Mouse (Mus musculus): Measurements from ENCODE around the gene Etfdh. TPM values are rescaled to one million over a fixed set of nuclear protein-coding genes. Genes with fewer than 3 reads are reported as not detected.

The Etfdh gene
- 54.2 and 56.5 TPM in 2 replicates for polyA plus RNA-seq (2014; fragmentation: Nextera tagmentation; extraction: Ambion mirVana)

- DNase-seq (ENCODE audit: low spot score): peak; percentile 62
- peaks cover 5% of the 10 kb centered on the region for H3K36me3 ChIP-seq (replicated peaks; ENCODE audit: control insufficient read depth, insufficient read depth, low read depth, low read length)
- peak; percentile 26 for ATAC-seq (replicated peaks; ENCODE audit: insufficient number of reproducible peaks, low FRiP score, low TSS enrichment, low read depth)
- no peaks in the 10 kb centered on the region for H3K9me3 ChIP-seq (replicated peaks; ENCODE audit: control insufficient read depth, low read length)
- peak within 1 kb of the TSS; percentile 70 for H3K4me3 ChIP-seq (ENCODE audit: low read depth, low read length)
- no peaks in the 10 kb centered on the region for H3K4me1 ChIP-seq (ENCODE audit: control insufficient read depth, insufficient read depth, low read length)
- no peaks in the 10 kb centered on the region for H3K27me3 ChIP-seq (ENCODE audit: control insufficient read depth, insufficient read depth, low read length)
- peak within 1 kb of the TSS; percentile 83 for H3K4me2 ChIP-seq (ENCODE audit: low read depth, low read length)
- WGBS: 1% methylated on average over 11 of the region's 11 CpGs
- H3K9ac ChIP-seq (replicated peaks; ENCODE audit: low read length): peak within 1 kb of the TSS; percentile 80
- H3K27ac ChIP-seq (replicated peaks; ENCODE audit: low read depth, low read length): 0 out of 2 replicates have a peak within 1 kb of the TSS, but pooled peaks have one; percentile 28
Measured at GRCm38 (mm10) chr3:79629416-79629730, at the start of gene Etfdh. TSS of gene Etfdh (minus strand) at chr3:79629500.

GRCm38 (mm10) chr3:79676411-79676810 is 47.1 kb upstream of the Etfdh start:
- 89% methylated on average over 3 of the region's 3 CpGs for WGBS
- H3K9ac ChIP-seq (replicated peaks; ENCODE audit: low read length): no peak overlapping the region
- no peak for DNase-seq (ENCODE audit: low spot score)
- H3K4me1 ChIP-seq (ENCODE audit: control insufficient read depth, insufficient read depth, low read length): no peaks in the 10 kb centered on the region
- no peak overlapping the region for H3K4me2 ChIP-seq (ENCODE audit: low read depth, low read length)
- no peaks in the 10 kb centered on the region for H3K27me3 ChIP-seq (ENCODE audit: control insufficient read depth, insufficient read depth, low read length)
- H3K27ac ChIP-seq (replicated peaks; ENCODE audit: low read depth, low read length): no peak overlapping the region
- H3K36me3 ChIP-seq (replicated peaks; ENCODE audit: control insufficient read depth, insufficient read depth, low read depth, low read length): no peaks in the 10 kb centered on the region
- H3K9me3 ChIP-seq (replicated peaks; ENCODE audit: control insufficient read depth, low read length): no peaks in the 10 kb centered on the region
- H3K4me3 ChIP-seq (ENCODE audit: low read depth, low read length): no peak overlapping the region
- ATAC-seq (replicated peaks; ENCODE audit: insufficient number of reproducible peaks, low FRiP score, low TSS enrichment, low read depth): no peak

- Histone ChIP-seq H3K9ac (replicated peaks; ENCODE audit: low read length) (no peak overlapping the region), H3K27me3 (ENCODE audit: control insufficient read depth, insufficient read depth, low read length) (no peaks in the 10 kb centered on the region), H3K4me2 (ENCODE audit: low read depth, low read length) (no peak overlapping the region), H3K9me3 (replicated peaks; ENCODE audit: control insufficient read depth, low read length) (no peaks in the 10 kb centered on the region), H3K36me3 (replicated peaks; ENCODE audit: control insufficient read depth, insufficient read depth, low read depth, low read length) (no peaks in the 10 kb centered on the region), H3K4me1 (ENCODE audit: control insufficient read depth, insufficient read depth, low read length) (no peaks in the 10 kb centered on the region), H3K4me3 (ENCODE audit: low read depth, low read length) (no peak overlapping the region), H3K27ac (replicated peaks; ENCODE audit: low read depth, low read length) (no peak overlapping the region)
- DNase-seq (ENCODE audit: low spot score) (no peak), ATAC-seq (replicated peaks; ENCODE audit: insufficient number of reproducible peaks, low FRiP score, low TSS enrichment, low read depth) (no peak)
- WGBS: 85% methylated on average over 5 of the region's 5 CpGs
Measured at GRCm38 (mm10) chr3:79674641-79675040, 45.3 kb upstream of the Etfdh start.

GRCm38 (mm10) chr3:79673082-79673481 is 43.8 kb upstream of the Etfdh start:
- DNase-seq (ENCODE audit: low spot score) (peak; percentile 83), ATAC-seq (replicated peaks; ENCODE audit: insufficient number of reproducible peaks, low FRiP score, low TSS enrichment, low read depth) (no peak)
- Histone ChIP-seq H3K4me1 (ENCODE audit: control insufficient read depth, insufficient read depth, low read length) (no peaks in the 10 kb centered on the region), H3K27ac (replicated peaks; ENCODE audit: low read depth, low read length) (no peak overlapping the region), H3K9me3 (replicated peaks; ENCODE audit: control insufficient read depth, low read length) (no peaks in the 10 kb centered on the region), H3K4me2 (ENCODE audit: low read depth, low read length) (no peak overlapping the region), H3K4me3 (ENCODE audit: low read depth, low read length) (no peak overlapping the region), H3K9ac (replicated peaks; ENCODE audit: low read length) (no peak overlapping the region), H3K27me3 (ENCODE audit: control insufficient read depth, insufficient read depth, low read length) (no peaks in the 10 kb centered on the region), H3K36me3 (replicated peaks; ENCODE audit: control insufficient read depth, insufficient read depth, low read depth, low read length) (no peaks in the 10 kb centered on the region)
- WGBS: 18% methylated on average over 4 of the region's 4 CpGs

GRCm38 (mm10) chr3:79672188-79672587 is 42.9 kb upstream of the Etfdh start:
- Histone ChIP-seq H3K27ac (replicated peaks; ENCODE audit: low read depth, low read length) (no peak overlapping the region), H3K9ac (replicated peaks; ENCODE audit: low read length) (no peak overlapping the region), H3K4me1 (ENCODE audit: control insufficient read depth, insufficient read depth, low read length) (no peaks in the 10 kb centered on the region), H3K9me3 (replicated peaks; ENCODE audit: control insufficient read depth, low read length) (no peaks in the 10 kb centered on the region), H3K36me3 (replicated peaks; ENCODE audit: control insufficient read depth, insufficient read depth, low read depth, low read length) (no peaks in the 10 kb centered on the region), H3K4me3 (ENCODE audit: low read depth, low read length) (no peak overlapping the region), H3K27me3 (ENCODE audit: control insufficient read depth, insufficient read depth, low read length) (no peaks in the 10 kb centered on the region), H3K4me2 (ENCODE audit: low read depth, low read length) (no peak overlapping the region)
- ATAC-seq (replicated peaks; ENCODE audit: insufficient number of reproducible peaks, low FRiP score, low TSS enrichment, low read depth) (no peak), DNase-seq (ENCODE audit: low spot score) (peak; percentile 36)
- 69% methylated on average over 16 of the region's 16 CpGs for WGBS

GRCm38 (mm10) chr3:79670556-79670955 is 41.3 kb upstream of the Etfdh start:
- H3K9ac ChIP-seq (replicated peaks; ENCODE audit: low read length): no peak overlapping the region
- H3K9me3 ChIP-seq (replicated peaks; ENCODE audit: control insufficient read depth, low read length): no peaks in the 10 kb centered on the region
- H3K4me1 ChIP-seq (ENCODE audit: control insufficient read depth, insufficient read depth, low read length): no peaks in the 10 kb centered on the region
- H3K27me3 ChIP-seq (ENCODE audit: control insufficient read depth, insufficient read depth, low read length): no peaks in the 10 kb centered on the region
- WGBS: 83% methylated on average over 7 of the region's 7 CpGs
- no peak for DNase-seq (ENCODE audit: low spot score)
- H3K4me2 ChIP-seq (ENCODE audit: low read depth, low read length): no peak overlapping the region
- no peak overlapping the region for H3K4me3 ChIP-seq (ENCODE audit: low read depth, low read length)
- no peaks in the 10 kb centered on the region for H3K36me3 ChIP-seq (replicated peaks; ENCODE audit: control insufficient read depth, insufficient read depth, low read depth, low read length)
- no peak for ATAC-seq (replicated peaks; ENCODE audit: insufficient number of reproducible peaks, low FRiP score, low TSS enrichment, low read depth)
- no peak overlapping the region for H3K27ac ChIP-seq (replicated peaks; ENCODE audit: low read depth, low read length)

GRCm38 (mm10) chr3:79664787-79665408 is 35.6 kb upstream of the Etfdh start:
- H3K4me2 ChIP-seq (ENCODE audit: low read depth, low read length): no peak overlapping the region
- H3K4me3 ChIP-seq (ENCODE audit: low read depth, low read length): no peak overlapping the region
- H3K36me3 ChIP-seq (replicated peaks; ENCODE audit: control insufficient read depth, insufficient read depth, low read depth, low read length): no peaks in the 10 kb centered on the region
- H3K9me3 ChIP-seq (replicated peaks; ENCODE audit: control insufficient read depth, low read length): no peaks in the 10 kb centered on the region
- H3K4me1 ChIP-seq (ENCODE audit: control insufficient read depth, insufficient read depth, low read length): no peaks in the 10 kb centered on the region
- WGBS: 39% methylated on average over 9 of the region's 9 CpGs
- H3K27me3 ChIP-seq (ENCODE audit: control insufficient read depth, insufficient read depth, low read length): no peaks in the 10 kb centered on the region
- H3K9ac ChIP-seq (replicated peaks; ENCODE audit: low read length): no peak overlapping the region
- peak; percentile 75; the same call in 1 of the 2 replicates for ATAC-seq (replicated peaks; ENCODE audit: insufficient number of reproducible peaks, low FRiP score, low TSS enrichment, low read depth)
- H3K27ac ChIP-seq (replicated peaks; ENCODE audit: low read depth, low read length): no peak overlapping the region
- DNase-seq (ENCODE audit: low spot score): peak; percentile 84

GRCm38 (mm10) chr3:79656682-79657081 is 27.4 kb upstream of the Etfdh start:
- DNase-seq (ENCODE audit: low spot score) (no peak), ATAC-seq (replicated peaks; ENCODE audit: insufficient number of reproducible peaks, low FRiP score, low TSS enrichment, low read depth) (no peak)
- Histone ChIP-seq H3K4me1 (ENCODE audit: control insufficient read depth, insufficient read depth, low read length) (no peaks in the 10 kb centered on the region), H3K36me3 (replicated peaks; ENCODE audit: control insufficient read depth, insufficient read depth, low read depth, low read length) (no peaks in the 10 kb centered on the region), H3K9ac (replicated peaks; ENCODE audit: low read length) (no peak overlapping the region), H3K4me2 (ENCODE audit: low read depth, low read length) (no peak overlapping the region), H3K4me3 (ENCODE audit: low read depth, low read length) (no peak overlapping the region), H3K27ac (replicated peaks; ENCODE audit: low read depth, low read length) (no peak overlapping the region), H3K27me3 (ENCODE audit: control insufficient read depth, insufficient read depth, low read length) (no peaks in the 10 kb centered on the region), H3K9me3 (replicated peaks; ENCODE audit: control insufficient read depth, low read length) (no peaks in the 10 kb centered on the region)
- WGBS: 80% methylated on average over 5 of the region's 5 CpGs
